Mouse (Mus musculus) kidney, postnatal 14 days (tissue): ENCODE data around the gene Cfap73.

Experiments used
- DNase-seq: peaks from one replicate; pipeline ENCODE4 v3.0.0; 2022; ENCODE audit warnings: mixed read lengths

Gene Cfap73

DNA sequence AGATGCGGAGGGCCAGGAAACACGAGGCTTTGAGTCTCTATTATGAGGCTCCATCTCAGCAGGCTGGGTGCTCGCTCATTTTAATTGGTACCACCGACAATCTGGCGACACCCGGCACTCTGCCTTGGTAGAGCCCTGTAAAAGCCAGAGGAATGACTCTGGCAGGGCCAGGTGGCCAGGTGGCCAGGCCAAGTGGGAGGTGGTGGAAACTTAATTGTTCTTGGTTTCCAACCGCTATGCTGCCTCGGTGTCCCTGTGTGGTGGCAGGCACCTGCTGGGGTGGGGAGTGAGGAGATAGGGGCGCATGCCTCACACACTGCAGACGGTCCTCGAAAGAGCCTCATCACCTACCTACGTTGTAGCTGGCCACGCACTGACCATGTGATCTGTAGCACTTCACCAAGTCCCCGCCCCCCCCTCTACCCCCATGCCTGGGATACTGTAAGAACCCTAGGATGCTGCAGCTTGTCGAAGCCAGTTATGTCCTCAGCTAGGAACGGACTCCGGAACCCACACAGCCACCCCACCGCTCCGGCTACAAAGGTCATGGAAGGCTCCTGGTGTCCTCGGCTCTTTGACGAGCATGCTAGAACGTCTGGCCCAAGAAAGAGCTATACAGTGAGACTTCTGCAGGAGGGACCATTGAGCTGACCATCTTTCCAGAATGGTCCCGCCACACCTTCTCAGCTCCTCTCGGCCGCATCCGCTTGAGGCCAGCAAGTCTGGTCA lies 54.0 kb downstream of the Cfap73 start:
- DNase-seq, result no peak

DNA sequence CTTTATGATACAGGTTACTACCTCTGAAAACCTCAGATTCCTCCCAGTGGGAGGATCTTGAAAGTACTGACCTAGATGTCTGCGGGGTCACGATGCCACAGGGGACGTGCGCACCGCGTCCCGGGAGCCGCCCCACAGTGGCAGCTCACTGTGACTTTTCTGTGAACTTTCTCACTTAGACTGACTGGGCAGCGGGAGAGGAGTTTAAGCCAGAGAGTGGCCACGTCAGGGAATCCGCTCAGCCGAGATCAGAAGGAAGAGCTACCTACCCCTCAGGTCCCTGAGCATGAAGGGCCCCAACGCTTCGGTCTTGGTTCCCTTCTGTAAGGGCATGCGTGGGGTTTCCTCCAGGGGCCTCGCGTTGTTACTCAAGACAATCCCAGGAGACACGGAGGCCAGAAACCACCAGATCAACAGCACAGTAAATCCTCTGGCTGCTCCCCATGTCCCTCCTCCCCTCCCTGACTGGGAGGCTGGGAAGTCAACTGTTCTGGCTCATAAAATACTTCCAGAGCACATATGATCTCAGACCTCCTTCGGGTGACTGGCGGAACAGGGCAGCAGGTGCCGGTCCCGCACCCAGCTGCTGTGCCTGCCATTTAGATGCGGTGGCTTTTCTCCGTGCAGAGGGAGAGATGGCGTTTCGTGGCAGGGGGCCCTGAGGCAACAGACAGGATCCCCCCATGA lies 54.7 kb downstream of the Cfap73 start:
- peak; percentile 81 for DNase-seq

DNA sequence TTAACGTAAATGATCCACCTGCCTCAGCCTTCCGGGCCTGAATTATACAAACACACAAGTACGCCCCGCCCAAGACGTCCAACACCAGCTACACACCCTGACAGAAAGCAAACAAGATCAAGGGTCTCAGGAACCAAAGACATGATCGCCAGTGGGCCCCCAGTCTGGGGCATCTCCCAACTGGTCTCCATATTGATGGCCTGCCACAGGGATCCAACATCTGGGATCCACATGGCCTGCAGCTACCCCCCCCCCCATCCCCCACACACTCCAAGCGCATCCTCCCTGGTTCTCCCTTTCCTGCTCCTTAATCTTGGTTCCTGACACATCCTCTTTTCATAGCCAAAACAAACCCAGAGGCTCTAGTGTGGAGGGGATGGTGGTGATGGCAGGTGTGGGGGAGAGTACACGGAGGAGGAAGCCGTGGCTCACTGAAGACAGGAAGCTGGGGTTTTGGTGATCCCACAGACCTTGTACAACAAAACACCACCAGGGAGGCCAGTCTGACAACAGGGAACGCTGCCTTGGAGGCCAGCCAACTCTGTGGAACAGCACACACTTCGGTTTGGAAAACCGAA lies 55.4 kb downstream of the Cfap73 start:
- peak; percentile 80 for DNase-seq
